Mouse (Mus musculus): ENCODE results near the gene Tmem14c. TPM values are rescaled to one million over a fixed set of nuclear protein-coding genes. Genes with fewer than 3 reads are reported as not detected.

Gene Tmem14c
- 193 and 202 TPM in 2 replicates for polyA plus RNA-seq (2014; fragmentation: Nextera tagmentation; extraction: Ambion mirVana)

- no peaks in the 10 kb centered on the region for H3K9me3 ChIP-seq (ENCODE audit: control insufficient read depth, low read length)
- H3K9ac ChIP-seq (ENCODE audit: low read length), result peak within 1 kb of the TSS; percentile 79
- peak within 1 kb of the TSS; percentile 67; the same call in 1 of the 2 replicates for H3K27ac ChIP-seq (ENCODE audit: low read depth, low read length)
- H3K4me2 ChIP-seq (ENCODE audit: low read depth), result peak within 1 kb of the TSS; percentile 60
- H3K4me3 ChIP-seq (ENCODE audit: low read depth, low read length), result peak within 1 kb of the TSS; percentile 71
- WGBS, result 1% methylated on average over 43 of the region's 43 CpGs
- ATAC-seq (ENCODE audit: insufficient read depth, low FRiP score, low TSS enrichment) (peak; percentile 99), DNase-seq (ENCODE audit: low spot score) (peak; percentile 94)
- peaks cover 6% of the 10 kb centered on the region for H3K4me1 ChIP-seq (ENCODE audit: control insufficient read depth, insufficient read depth, low read length)
- peaks cover 6% of the 10 kb centered on the region for H3K36me3 ChIP-seq (ENCODE audit: control insufficient read depth, insufficient read depth, low read length)
- H3K27me3 ChIP-seq (ENCODE audit: control insufficient read depth, insufficient read depth, low read length), result no peaks in the 10 kb centered on the region
Observed at GRCm38 (mm10) chr13:41015829-41016634, at the start of gene Tmem14c. Gene Tmem14c, plus strand, starts transcription at chr13:41016292.

- H3K4me2 ChIP-seq (ENCODE audit: low read depth), result no peak overlapping the region
- no peaks in the 10 kb centered on the region for H3K27me3 ChIP-seq (ENCODE audit: control insufficient read depth, insufficient read depth, low read length)
- no peaks in the 10 kb centered on the region for H3K36me3 ChIP-seq (ENCODE audit: control insufficient read depth, insufficient read depth, low read length)
- no peaks in the 10 kb centered on the region for H3K4me1 ChIP-seq (ENCODE audit: control insufficient read depth, insufficient read depth, low read length)
- WGBS, result 92% methylated on average over 10 of the region's 10 CpGs
- no peak for DNase-seq (ENCODE audit: low spot score)
- H3K9me3 ChIP-seq (ENCODE audit: control insufficient read depth, low read length), result no peaks in the 10 kb centered on the region
- no peak overlapping the region for H3K4me3 ChIP-seq (ENCODE audit: low read depth, low read length)
- H3K9ac ChIP-seq (ENCODE audit: low read length), result no peak overlapping the region
- no peak for ATAC-seq (ENCODE audit: insufficient read depth, low FRiP score, low TSS enrichment)
- no peak overlapping the region for H3K27ac ChIP-seq (ENCODE audit: low read depth, low read length)
Observed at GRCm38 (mm10) chr13:40967609-40968008, 48.5 kb upstream of the Tmem14c start.

- no peak for ATAC-seq (ENCODE audit: insufficient read depth, low FRiP score, low TSS enrichment)
- Histone ChIP-seq H3K9me3 (ENCODE audit: control insufficient read depth, low read length) (no peaks in the 10 kb centered on the region), H3K27ac (ENCODE audit: low read depth, low read length) (no peak overlapping the region), H3K36me3 (ENCODE audit: control insufficient read depth, insufficient read depth, low read length) (no peaks in the 10 kb centered on the region), H3K27me3 (ENCODE audit: control insufficient read depth, insufficient read depth, low read length) (no peaks in the 10 kb centered on the region), H3K4me1 (ENCODE audit: control insufficient read depth, insufficient read depth, low read length) (no peaks in the 10 kb centered on the region), H3K4me3 (ENCODE audit: low read depth, low read length) (no peak overlapping the region), H3K9ac (ENCODE audit: low read length) (no peak overlapping the region), H3K4me2 (ENCODE audit: low read depth) (no peak overlapping the region)
- 79% methylated on average over 4 of the region's 5 CpGs for WGBS
- DNase-seq (ENCODE audit: low spot score), result no peak
Observed at GRCm38 (mm10) chr13:40968564-40968963, 47.5 kb upstream of the Tmem14c start.

- H3K36me3 ChIP-seq (ENCODE audit: control insufficient read depth, insufficient read depth, low read length), result no peaks in the 10 kb centered on the region
- DNase-seq (ENCODE audit: low spot score), result no peak
- H3K4me2 ChIP-seq (ENCODE audit: low read depth), result no peak overlapping the region
- H3K27me3 ChIP-seq (ENCODE audit: control insufficient read depth, insufficient read depth, low read length), result no peaks in the 10 kb centered on the region
- WGBS, result 91% methylated on average over 4 of the region's 4 CpGs
- no peak overlapping the region for H3K9ac ChIP-seq (ENCODE audit: low read length)
- H3K4me1 ChIP-seq (ENCODE audit: control insufficient read depth, insufficient read depth, low read length), result no peaks in the 10 kb centered on the region
- no peak overlapping the region for H3K4me3 ChIP-seq (ENCODE audit: low read depth, low read length)
- ATAC-seq (ENCODE audit: insufficient read depth, low FRiP score, low TSS enrichment), result no peak
- H3K9me3 ChIP-seq (ENCODE audit: control insufficient read depth, low read length), result no peaks in the 10 kb centered on the region
- no peak overlapping the region for H3K27ac ChIP-seq (ENCODE audit: low read depth, low read length)
Observed at GRCm38 (mm10) chr13:40969761-40970390, 46.2 kb upstream of the Tmem14c start.

- no peaks in the 10 kb centered on the region for H3K4me1 ChIP-seq (ENCODE audit: control insufficient read depth, insufficient read depth, low read length)
- DNase-seq (ENCODE audit: low spot score) (no peak), ATAC-seq (ENCODE audit: insufficient read depth, low FRiP score, low TSS enrichment) (no peak)
- H3K27ac ChIP-seq (ENCODE audit: low read depth, low read length), result no peak overlapping the region
- 92% methylated on average over 5 of the region's 5 CpGs for WGBS
- no peak overlapping the region for H3K4me3 ChIP-seq (ENCODE audit: low read depth, low read length)
- H3K9me3 ChIP-seq (ENCODE audit: control insufficient read depth, low read length), result no peaks in the 10 kb centered on the region
- no peaks in the 10 kb centered on the region for H3K27me3 ChIP-seq (ENCODE audit: control insufficient read depth, insufficient read depth, low read length)
- H3K36me3 ChIP-seq (ENCODE audit: control insufficient read depth, insufficient read depth, low read length), result no peaks in the 10 kb centered on the region
- no peak overlapping the region for H3K9ac ChIP-seq (ENCODE audit: low read length)
- no peak overlapping the region for H3K4me2 ChIP-seq (ENCODE audit: low read depth)
Observed at GRCm38 (mm10) chr13:40971261-40971660, 44.8 kb upstream of the Tmem14c start.

GRCm38 (mm10) chr13:40971831-40972230 lies 44.3 kb upstream of the Tmem14c start:
- no peak for ATAC-seq (ENCODE audit: insufficient read depth, low FRiP score, low TSS enrichment)
- Histone ChIP-seq H3K4me3 (ENCODE audit: low read depth, low read length) (no peak overlapping the region), H3K4me1 (ENCODE audit: control insufficient read depth, insufficient read depth, low read length) (no peaks in the 10 kb centered on the region), H3K27me3 (ENCODE audit: control insufficient read depth, insufficient read depth, low read length) (no peaks in the 10 kb centered on the region), H3K4me2 (ENCODE audit: low read depth) (no peak overlapping the region), H3K9me3 (ENCODE audit: control insufficient read depth, low read length) (no peaks in the 10 kb centered on the region), H3K36me3 (ENCODE audit: control insufficient read depth, insufficient read depth, low read length) (no peaks in the 10 kb centered on the region), H3K27ac (ENCODE audit: low read depth, low read length) (no peak overlapping the region), H3K9ac (ENCODE audit: low read length) (no peak overlapping the region)
- WGBS, result 71% methylated on average over 2 of the region's 2 CpGs
- DNase-seq (ENCODE audit: low spot score), result no peak

GRCm38 (mm10) chr13:40972976-40973375 lies 43.1 kb upstream of the Tmem14c start:
- Histone ChIP-seq H3K36me3 (ENCODE audit: control insufficient read depth, insufficient read depth, low read length) (no peaks in the 10 kb centered on the region), H3K9ac (ENCODE audit: low read length) (no peak overlapping the region), H3K4me1 (ENCODE audit: control insufficient read depth, insufficient read depth, low read length) (no peaks in the 10 kb centered on the region), H3K9me3 (ENCODE audit: control insufficient read depth, low read length) (no peaks in the 10 kb centered on the region), H3K4me2 (ENCODE audit: low read depth) (no peak overlapping the region), H3K27ac (ENCODE audit: low read depth, low read length) (no peak overlapping the region), H3K27me3 (ENCODE audit: control insufficient read depth, insufficient read depth, low read length) (no peaks in the 10 kb centered on the region), H3K4me3 (ENCODE audit: low read depth, low read length) (no peak overlapping the region)
- ATAC-seq (ENCODE audit: insufficient read depth, low FRiP score, low TSS enrichment), result no peak
- 92% methylated on average over 5 of the region's 5 CpGs for WGBS
- DNase-seq (ENCODE audit: low spot score), result no peak

GRCm38 (mm10) chr13:40977609-40978008 lies 38.5 kb upstream of the Tmem14c start:
- no peak overlapping the region for H3K9ac ChIP-seq (ENCODE audit: low read length)
- no peaks in the 10 kb centered on the region for H3K9me3 ChIP-seq (ENCODE audit: control insufficient read depth, low read length)
- H3K4me2 ChIP-seq (ENCODE audit: low read depth), result no peak overlapping the region
- H3K27ac ChIP-seq (ENCODE audit: low read depth, low read length), result no peak overlapping the region
- peak; percentile 48 for DNase-seq (ENCODE audit: low spot score)
- WGBS, result 11% methylated on average over 7 of the region's 7 CpGs
- no peaks in the 10 kb centered on the region for H3K27me3 ChIP-seq (ENCODE audit: control insufficient read depth, insufficient read depth, low read length)
- no peak for ATAC-seq (ENCODE audit: insufficient read depth, low FRiP score, low TSS enrichment)
- H3K4me1 ChIP-seq (ENCODE audit: control insufficient read depth, insufficient read depth, low read length), result no peaks in the 10 kb centered on the region
- no peaks in the 10 kb centered on the region for H3K36me3 ChIP-seq (ENCODE audit: control insufficient read depth, insufficient read depth, low read length)
- no peak overlapping the region for H3K4me3 ChIP-seq (ENCODE audit: low read depth, low read length)

GRCm38 (mm10) chr13:40978652-40979051 lies 37.4 kb upstream of the Tmem14c start:
- Histone ChIP-seq H3K9me3 (ENCODE audit: control insufficient read depth, low read length) (no peaks in the 10 kb centered on the region), H3K27me3 (ENCODE audit: control insufficient read depth, insufficient read depth, low read length) (no peaks in the 10 kb centered on the region), H3K27ac (ENCODE audit: low read depth, low read length) (no peak overlapping the region), H3K4me1 (ENCODE audit: control insufficient read depth, insufficient read depth, low read length) (no peaks in the 10 kb centered on the region), H3K36me3 (ENCODE audit: control insufficient read depth, insufficient read depth, low read length) (no peaks in the 10 kb centered on the region), H3K4me3 (ENCODE audit: low read depth, low read length) (no peak overlapping the region), H3K9ac (ENCODE audit: low read length) (no peak overlapping the region), H3K4me2 (ENCODE audit: low read depth) (no peak overlapping the region)
- ATAC-seq (ENCODE audit: insufficient read depth, low FRiP score, low TSS enrichment) (no peak), DNase-seq (ENCODE audit: low spot score) (no peak)
- WGBS, result 83% methylated on average over 4 of the region's 4 CpGs

Measured in neural tube, embryonic 11.5 days (tissue).